Mouse (Mus musculus) spleen, postnatal 36 days (tissue): ENCODE measurements around the gene Dnlz.

ENCODE experiments used
- DNase-seq, 2 experiments: peaks; one replicate each; pipeline ENCODE4 v3.0.0; 2022; ENCODE audit warnings: low spot score in 2 of 2, mixed read lengths in 1 of 2

Dnlz gene

DNA sequence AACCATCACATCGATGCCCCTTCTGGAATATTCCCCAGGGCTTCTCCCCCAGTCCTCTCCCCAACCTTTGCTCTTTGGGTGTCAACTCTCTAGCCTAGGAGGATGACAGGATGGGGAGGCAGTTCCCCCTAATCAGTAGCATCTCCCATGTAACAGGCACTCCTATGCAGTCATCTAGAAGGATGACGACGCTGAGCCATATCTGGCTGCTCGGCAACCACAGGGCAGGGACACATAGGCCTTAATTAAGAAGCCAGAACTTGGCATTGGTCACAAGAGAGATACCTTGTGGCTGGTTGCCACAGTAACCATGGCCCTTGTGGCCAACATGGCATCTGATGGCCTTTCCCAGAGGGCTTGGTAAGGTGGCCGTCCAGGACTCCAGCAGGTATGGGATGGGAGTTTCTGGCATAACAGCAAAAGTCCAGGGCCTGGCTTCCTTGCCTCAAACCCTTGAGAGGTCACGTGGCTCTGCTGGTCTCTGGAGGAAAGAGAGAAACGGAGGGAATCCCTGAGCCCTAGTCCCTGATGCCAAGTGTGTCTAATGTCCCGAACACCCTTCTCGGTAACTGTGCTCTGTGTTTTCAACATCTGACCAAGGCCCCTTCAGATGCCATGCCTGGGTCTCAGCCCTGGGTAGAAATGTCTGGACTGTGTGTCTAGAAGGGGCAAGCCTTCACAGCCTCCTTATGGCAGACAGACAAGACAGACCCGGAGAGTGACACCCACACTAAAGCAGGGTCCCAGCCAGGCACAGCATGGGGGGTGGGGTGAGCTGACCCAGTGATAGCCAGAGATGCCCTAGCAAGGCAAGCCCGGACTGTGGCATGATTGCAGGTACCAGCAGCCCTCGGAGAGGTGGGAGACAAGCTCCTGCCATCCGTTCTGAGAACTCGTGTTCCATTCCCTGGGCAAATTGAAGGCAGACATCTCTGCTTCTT, 31.4 kb downstream of the Dnlz start:
- DNase-seq: no peak

DNA sequence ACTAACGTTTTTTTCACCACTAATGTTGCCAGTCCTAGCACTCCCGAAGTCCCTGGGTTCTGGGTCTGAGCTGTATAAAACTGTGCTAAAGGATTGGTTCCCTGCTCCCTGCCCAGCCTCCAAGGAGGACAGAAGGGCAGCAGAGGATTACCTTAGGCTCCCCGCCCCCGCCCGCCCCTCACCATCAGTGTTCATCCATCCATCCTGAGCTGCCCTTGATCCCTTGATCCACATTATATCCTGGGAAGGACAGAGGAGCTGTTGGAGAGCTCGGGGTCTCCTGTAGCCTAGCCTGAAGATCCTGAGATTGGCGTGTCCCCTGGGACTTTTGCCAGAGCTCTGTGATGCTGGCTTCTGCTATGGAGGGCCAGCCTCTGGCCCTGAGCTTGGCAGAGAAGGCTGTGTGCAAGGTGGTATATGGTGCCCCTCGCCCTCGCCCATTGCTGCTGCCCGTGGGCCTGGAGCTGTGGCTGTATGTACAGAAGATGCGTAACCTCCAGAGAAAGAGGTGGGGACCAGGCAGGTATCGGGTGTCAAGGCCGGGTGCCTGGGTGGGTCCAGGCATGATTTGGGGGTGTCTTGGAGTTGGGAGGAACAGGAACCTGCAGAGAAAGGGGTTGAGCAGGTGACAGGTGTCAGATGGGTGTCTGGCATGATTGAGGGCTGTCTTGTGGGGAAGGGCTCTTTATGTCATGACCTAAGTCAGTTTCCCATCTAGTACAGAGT, 32.2 kb downstream of the Dnlz start:
- DNase-seq: no peak

DNA sequence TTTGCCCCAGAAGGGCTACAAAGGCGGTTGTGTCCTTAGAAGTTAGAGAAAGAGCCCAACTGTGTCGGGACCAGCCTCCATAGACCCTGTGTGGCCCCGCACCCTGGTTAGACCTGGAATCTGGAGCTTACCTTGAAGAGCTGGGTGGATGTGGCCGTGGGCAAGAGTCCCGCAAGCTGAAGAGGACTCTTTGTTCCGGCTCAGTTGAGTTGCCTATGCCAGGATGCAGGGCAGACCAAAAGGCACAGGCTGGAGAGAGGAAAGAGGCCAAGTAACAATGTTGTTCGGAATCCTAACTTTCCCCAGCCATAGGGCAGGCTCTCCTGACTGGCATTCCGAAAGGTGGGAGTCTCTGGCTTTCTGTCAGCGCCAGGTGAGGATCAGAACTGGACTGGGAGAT, 32.8 kb downstream of the Dnlz start:
- no peak for DNase-seq

- no peak for DNase-seq
Measured at GRCm38 (mm10) chr2:26317991-26318672, 33.8 kb downstream of the Dnlz start.

GRCm38 (mm10) chr2:26317371-26317770, 34.5 kb downstream of the Dnlz start:
- no peak for DNase-seq

DNA sequence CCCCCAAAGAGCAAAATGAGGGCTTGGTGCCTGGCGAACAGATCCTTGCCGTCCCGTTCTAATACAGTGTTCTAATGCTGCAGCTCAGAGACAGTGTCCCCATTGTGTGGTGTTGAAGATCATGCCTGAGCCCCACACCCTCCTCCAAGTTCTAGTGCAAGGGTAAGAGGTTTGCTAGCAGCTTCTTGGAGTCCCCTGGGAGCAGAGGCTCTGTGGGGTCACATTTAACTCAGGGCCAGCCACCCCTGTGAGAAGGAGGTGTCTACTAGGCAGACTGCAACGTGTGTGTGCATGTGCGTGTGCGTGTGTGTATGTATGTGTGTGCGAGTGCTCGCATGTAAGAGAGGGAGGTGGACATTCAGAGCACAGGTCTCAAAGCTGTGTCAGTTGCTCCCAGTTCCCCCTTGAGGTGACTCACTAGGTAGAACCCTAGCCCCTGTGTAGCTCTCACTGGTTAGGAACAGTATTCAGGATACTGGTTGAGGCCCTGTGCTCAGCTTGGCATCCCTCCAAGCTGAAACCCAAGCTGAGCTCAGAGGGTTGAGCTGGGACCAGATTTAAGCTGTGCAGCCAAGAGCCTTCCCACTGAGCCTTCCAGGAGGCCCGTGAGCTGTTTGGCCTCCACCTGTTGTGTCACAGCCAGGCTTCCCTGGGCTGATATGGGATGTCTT, 35.2 kb downstream of the Dnlz start:
- no peak for DNase-seq

- no peak for DNase-seq
Measured at GRCm38 (mm10) chr2:26315925-26316311, 36.0 kb downstream of the Dnlz start.

- DNase-seq: peak; percentile 67 to 72
Measured at GRCm38 (mm10) chr2:26315072-26315924, 36.6 kb downstream of the Dnlz start, which contains the start of gene Gpsm1. TSS of gene Gpsm1 (plus strand) at chr2:26315515.

DNA sequence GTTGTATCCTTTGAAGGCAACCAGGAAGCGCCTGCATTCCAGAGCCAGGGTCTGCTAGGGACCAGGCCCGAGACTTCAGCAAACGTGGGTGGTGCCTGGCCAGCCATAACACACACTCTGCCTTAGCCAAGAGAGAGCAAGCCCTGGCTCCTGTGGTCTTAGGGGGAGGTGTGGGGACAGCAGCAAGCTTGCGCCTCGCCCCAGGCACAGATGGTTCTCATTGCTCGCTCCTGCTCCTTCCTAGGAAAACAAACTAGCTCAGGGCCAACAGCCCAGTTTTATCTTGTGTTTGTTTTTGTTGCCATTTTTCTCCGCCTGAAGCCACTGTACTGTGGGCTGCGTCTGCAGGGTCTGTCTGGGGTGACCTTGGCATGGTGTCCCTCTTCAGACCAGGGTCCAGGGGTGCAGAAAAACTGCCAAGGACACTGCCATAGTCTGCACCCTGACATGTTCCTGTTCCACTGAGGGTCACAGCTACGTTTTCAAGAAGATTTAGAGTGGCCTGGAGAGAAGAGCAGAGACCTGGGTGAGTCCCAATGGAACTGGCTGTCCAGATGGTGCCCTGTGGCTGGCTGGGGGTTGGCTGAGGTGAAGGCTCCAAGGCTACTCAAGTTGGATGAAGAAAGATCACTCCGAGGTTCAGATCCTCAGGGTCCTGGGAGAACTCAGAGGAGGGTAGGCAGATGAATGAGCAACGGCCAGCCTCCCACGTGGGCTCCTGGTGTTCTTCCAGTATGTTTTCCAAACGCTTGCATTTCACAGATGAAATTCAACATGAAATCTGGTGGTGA, 37.4 kb downstream of the Dnlz start:
- DNase-seq: no peak

- DNase-seq: no peak
Measured at GRCm38 (mm10) chr2:26313394-26313793, 38.5 kb downstream of the Dnlz start.

DNA sequence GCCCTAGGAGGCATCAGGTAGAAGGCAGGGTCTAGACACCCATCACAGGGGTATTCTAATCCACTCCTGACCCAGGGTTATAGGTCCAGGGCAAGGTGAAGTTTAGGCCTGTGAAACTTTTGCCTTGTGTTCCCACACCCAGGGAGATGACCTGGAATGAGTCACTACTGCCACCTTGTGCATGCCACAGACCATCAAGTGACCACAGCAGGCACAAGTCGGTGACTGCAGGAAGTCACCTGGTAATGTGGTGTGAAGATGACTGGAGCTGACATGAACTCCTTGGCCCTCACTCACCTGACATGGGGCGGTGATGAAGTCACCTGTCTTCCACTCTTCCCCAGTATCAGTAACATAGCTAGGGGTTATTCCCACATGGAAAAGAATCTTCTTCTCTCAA, 39.1 kb downstream of the Dnlz start:
- no peak for DNase-seq

DNA sequence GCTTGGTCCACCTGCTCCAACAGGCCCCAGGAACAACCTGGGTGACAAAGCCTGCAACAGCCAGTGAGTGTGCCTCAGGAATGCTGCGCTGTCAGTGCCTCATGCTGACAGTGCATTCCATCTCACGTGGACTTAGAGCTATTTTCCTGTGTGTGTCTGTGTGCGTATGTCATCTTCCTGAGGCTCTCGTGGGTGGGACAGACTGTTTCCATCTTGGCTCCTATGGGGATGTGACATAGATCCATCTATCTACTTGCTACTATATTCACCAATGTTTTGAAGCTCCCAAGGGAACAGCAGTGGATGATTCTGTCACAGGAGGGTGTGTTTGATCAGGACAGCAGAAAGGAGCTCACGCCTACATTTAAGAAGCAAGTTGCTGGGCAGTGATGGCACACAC, 40.0 kb downstream of the Dnlz start:
- no peak for DNase-seq

DNA sequence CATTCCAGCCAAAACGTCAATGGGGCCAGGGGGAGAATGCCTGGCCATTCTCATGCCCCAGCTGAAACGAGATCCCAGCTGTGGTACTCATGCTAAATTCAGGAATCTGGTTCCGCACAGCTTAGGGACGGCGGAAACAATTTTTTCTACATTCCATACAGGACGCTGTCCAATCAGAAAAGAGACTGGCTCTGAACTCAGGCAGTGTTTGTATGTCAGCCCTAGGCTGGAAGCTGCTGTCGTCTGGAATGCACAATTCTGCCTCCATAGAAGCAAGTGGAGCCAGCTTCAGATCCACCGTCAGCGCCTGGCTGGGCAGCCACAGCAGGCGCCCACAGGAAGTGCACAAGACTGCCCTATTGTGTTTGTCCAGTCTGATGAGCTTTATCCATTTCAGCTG, 42.2 kb downstream of the Dnlz start:
- DNase-seq: no peak

DNA sequence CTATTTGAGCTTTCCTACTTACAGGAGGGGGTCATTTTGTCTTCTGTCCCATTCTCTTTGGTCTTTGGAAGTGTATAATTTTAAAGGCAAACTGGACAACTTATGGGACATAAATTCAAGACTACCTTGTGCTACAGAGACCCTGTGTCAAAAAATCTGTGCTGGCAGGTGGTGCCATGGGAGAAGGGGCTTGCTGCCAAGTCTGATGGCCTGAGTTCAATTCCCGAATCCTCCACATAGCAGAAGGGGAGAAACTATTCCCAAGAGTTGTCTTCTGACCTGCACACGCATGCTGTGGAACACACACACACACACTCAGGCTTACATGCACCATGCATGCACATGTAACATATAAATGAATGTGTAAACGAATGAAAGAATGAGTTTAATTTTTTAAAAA, 45.2 kb downstream of the Dnlz start:
- DNase-seq: no peak

- no peak for DNase-seq
Measured at GRCm38 (mm10) chr2:26305555-26305954, 46.4 kb downstream of the Dnlz start.

DNA sequence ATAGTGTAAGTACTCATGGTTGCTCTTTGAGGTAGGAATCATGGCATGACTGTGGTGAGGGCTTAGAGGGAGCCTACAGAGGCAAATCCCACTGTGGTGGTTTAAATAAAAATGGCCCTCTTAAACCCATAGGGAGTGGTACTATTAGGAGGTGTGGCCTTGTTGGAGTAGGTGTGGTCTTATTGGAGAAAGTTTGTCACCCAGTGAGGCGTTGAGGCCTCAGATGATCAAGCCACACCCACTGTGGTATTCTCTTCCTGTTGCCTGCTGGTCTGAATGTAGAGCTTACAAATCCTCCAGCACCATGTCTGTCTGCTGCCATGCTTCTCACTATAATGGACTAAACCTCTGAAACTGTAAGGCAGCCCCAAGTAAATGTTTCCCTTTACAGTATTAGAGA, 47.2 kb downstream of the Dnlz start:
- DNase-seq: no peak

DNA sequence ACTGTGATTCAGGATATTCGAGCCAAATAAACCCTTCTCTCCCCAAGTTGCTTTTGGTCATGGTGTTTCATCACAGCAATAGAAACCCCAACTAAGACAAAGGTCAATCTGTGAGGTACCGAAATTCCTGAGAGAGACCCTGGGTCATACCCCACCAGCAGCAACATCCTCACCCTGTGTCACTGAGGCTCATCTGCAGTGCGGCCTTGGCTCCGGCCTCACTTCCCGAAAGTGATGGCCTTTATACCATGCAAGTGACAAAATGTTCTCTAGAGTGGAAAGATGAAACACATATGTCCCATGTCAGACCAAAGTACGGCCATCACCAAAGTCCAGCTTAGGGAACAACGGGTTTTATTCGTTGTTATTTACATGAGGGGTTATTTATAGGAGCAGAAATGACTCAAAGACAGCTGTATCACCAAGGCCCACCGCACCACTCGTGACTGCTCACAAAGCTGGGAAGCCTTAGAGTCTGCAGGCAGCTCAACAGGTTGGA, 49.9 kb downstream of the Dnlz start:
- DNase-seq: no peak

DNA sequence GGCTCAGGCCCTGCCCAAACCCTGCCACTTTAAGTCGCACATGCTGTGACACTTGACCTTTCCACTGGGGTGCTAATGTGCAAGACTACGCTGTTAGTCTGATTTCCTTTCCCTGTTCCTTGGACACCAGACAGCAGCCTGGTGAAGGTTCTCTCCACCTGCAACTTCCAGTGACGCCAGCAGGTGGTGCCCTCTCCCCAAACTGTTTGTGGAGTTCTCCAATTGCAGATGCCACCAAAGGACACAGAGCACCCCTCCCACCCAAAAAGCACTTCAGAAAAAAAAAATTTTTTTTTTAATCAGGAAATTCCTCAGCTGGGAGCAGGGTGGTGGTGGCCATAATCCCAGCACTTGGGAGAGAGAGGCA, 51.1 kb downstream of the Dnlz start:
- DNase-seq: peak; percentile 54 to 71

GRCm38 (mm10) chr2:26300161-26300807, 51.6 kb downstream of the Dnlz start:
- DNase-seq: no peak
